Mouse (Mus musculus): ENCODE measurements around the gene Snrnp25.

Snrnp25 gene

GRCm38 (mm10) chr11:32224468-32225139 is 19.4 kb downstream of the Snrnp25 start:
- peak; percentile 73 for DNase-seq (ENCODE audit: inconsistent ontology term)

- no peak for DNase-seq (ENCODE audit: inconsistent ontology term)
Measured at GRCm38 (mm10) chr11:32225222-32226104, 20.2 kb downstream of the Snrnp25 start.

GRCm38 (mm10) chr11:32226124-32226871 is 21.1 kb downstream of the Snrnp25 start, which contains the start of gene Mpg:
Gene Mpg (plus strand): TSS chr11:32226505.
- peak; percentile 91 for DNase-seq (ENCODE audit: inconsistent ontology term)

- no peak for DNase-seq (ENCODE audit: inconsistent ontology term)
Measured at GRCm38 (mm10) chr11:32227041-32227440, 21.8 kb downstream of the Snrnp25 start.

- DNase-seq (ENCODE audit: inconsistent ontology term), result no peak
Measured at GRCm38 (mm10) chr11:32227555-32227954, 22.3 kb downstream of the Snrnp25 start.

- no peak for DNase-seq (ENCODE audit: inconsistent ontology term)
Measured at GRCm38 (mm10) chr11:32228292-32228845, 23.2 kb downstream of the Snrnp25 start.

GRCm38 (mm10) chr11:32230220-32230619 is 25.0 kb downstream of the Snrnp25 start:
- no peak for DNase-seq (ENCODE audit: inconsistent ontology term)

- no peak for DNase-seq (ENCODE audit: inconsistent ontology term)
Measured at GRCm38 (mm10) chr11:32231125-32231524, 25.9 kb downstream of the Snrnp25 start.

GRCm38 (mm10) chr11:32232848-32233247 is 27.6 kb downstream of the Snrnp25 start:
- no peak for DNase-seq (ENCODE audit: inconsistent ontology term)

GRCm38 (mm10) chr11:32233895-32234294 is 28.7 kb downstream of the Snrnp25 start:
- DNase-seq (ENCODE audit: inconsistent ontology term), result no peak

- DNase-seq (ENCODE audit: inconsistent ontology term), result no peak
Measured at GRCm38 (mm10) chr11:32234816-32235485, 29.7 kb downstream of the Snrnp25 start.

GRCm38 (mm10) chr11:32235646-32236045 is 30.4 kb downstream of the Snrnp25 start:
- peak; percentile 87 for DNase-seq (ENCODE audit: inconsistent ontology term)

- no peak for DNase-seq (ENCODE audit: inconsistent ontology term)
Measured at GRCm38 (mm10) chr11:32236132-32236531, 30.9 kb downstream of the Snrnp25 start.

- DNase-seq (ENCODE audit: inconsistent ontology term), result peak; percentile 60
Measured at GRCm38 (mm10) chr11:32236712-32237410, 31.6 kb downstream of the Snrnp25 start.

GRCm38 (mm10) chr11:32237411-32237795 is 32.2 kb downstream of the Snrnp25 start:
- no peak for DNase-seq (ENCODE audit: inconsistent ontology term)

- peak; percentile 59 for DNase-seq (ENCODE audit: inconsistent ontology term)
Measured at GRCm38 (mm10) chr11:32238093-32238860, 33.1 kb downstream of the Snrnp25 start.

- no peak for DNase-seq (ENCODE audit: inconsistent ontology term)
Measured at GRCm38 (mm10) chr11:32241391-32241790, 36.2 kb downstream of the Snrnp25 start.

- DNase-seq (ENCODE audit: inconsistent ontology term), result no peak
Measured at GRCm38 (mm10) chr11:32242209-32242608, 37.0 kb downstream of the Snrnp25 start.

- no peak for DNase-seq (ENCODE audit: inconsistent ontology term)
Measured at GRCm38 (mm10) chr11:32243205-32243955, 38.2 kb downstream of the Snrnp25 start.
